Mouse (Mus musculus): ENCODE data around the gene Elp6.

The Elp6 gene

DNA sequence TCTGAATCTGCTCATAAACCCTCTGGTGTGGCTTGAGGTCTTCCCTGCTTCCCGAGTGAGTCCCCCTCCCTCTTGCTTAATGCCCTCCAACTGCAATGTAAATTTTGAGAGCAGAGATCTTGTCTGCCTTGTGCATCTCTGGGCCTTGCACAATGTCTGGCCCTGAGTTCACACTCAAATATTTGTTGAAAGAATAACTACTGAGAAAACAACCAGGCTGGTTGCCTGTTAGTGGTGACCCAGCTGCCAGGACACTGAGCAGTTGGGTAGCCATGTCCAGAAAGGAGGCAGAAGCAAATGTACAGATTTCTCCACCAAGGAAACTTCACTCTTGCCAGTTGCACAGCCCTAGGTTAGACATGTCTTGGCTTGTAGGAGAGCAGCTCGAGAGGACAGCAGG, 53.4 kb downstream of the Elp6 start:
- DNase-seq (ENCODE audit: low read depth, low spot score), result no peak

DNA sequence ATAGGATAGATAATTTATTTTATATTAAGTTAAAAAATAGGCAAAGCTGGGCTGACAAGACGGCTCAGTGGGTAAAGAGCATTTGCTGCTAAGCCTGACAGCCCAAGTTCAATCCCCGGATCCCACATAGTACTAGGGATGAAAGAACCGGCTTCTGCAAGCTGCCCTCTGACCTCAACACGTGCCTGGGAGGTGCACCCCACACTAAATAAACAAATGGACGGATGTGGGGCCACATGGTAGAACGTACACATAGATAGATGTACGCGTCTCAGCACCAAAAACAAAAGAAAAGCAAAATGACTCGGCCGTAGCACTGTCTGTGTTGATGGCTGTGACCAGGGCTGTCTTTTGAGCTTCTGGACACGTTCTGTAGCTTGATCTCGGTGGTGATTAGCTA, 56.3 kb downstream of the Elp6 start:
- DNase-seq (ENCODE audit: low read depth, low spot score), result no peak

DNA sequence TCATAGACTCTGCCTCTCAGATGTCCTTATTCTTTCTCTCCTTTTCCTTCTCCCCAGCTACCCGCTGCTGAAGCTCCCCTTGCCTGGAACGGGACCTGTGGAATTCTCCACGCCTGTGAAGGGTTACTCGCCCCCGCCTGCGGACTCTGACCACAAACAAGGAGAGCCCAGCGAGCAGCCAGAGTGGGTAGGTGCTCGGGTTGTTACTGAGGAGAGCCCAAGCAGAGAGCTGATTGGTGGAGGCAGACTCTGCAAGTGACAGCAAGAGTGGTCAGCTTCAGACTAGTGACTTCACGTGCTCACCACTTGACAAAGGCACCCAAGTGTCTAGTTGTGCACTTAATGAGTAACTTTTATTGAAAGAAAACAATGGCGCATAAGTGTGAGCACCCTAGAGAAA, 57.4 kb downstream of the Elp6 start:
- no peak for DNase-seq (ENCODE audit: low read depth, low spot score)

DNA sequence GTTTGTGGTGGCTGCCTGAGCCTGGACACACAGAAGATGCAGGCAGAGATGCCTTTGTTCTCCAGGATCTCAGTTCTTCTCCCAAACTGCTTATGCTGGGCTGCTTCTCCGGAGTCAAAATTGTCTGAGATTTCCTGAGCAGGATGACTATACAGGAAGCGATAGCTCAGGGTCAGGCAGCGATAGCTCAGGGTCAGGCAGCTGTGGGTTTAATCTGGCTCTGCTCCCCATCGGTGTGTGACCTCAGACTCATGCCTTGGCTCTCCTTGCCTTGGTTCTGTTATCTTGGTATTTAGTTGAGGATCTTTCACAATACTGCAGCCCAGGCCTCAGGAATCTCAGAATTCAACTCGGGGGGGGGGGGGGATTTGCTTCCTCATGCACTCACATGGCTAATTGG, 61.8 kb downstream of the Elp6 start:
- no peak for DNase-seq (ENCODE audit: low read depth, low spot score)

DNA sequence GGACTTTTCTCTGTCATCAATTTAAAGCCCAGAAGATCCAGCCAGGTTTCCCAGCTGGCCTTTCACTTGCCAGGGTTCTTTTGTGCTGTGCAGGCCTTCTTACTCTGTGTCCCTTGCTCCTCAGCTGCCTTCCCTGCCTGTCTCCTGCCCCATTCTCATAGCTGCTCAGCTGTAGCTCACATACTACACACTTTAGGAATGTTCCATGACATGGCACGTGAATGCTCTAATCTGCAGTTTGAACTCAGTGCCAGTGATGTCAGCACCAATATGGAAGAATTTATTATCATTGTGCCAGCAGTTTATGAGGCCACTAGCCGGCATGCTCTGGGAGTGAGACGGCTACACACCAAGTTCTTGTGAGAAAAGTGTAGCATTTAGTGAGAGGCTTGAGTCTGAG, 64.9 kb downstream of the Elp6 start:
- no peak for DNase-seq (ENCODE audit: low read depth, low spot score)
